Mouse (Mus musculus) heart, embryonic 11.5 days (tissue): Measurements from ENCODE around the gene Grik5. TPM values are rescaled to one million over a fixed set of nuclear protein-coding genes. Genes with fewer than 3 reads are reported as not detected.

Experiments used
- ATAC-seq: fragments of 200-750 bp; cut with Nextera tagmentation; replicated peaks from 2 replicates; pipeline ENCODE4 v1.8.0; 2017; ENCODE audit warnings: moderate library complexity; ENCODE audit not compliant: insufficient number of reproducible peaks, low FRiP score, low TSS enrichment
- H3K27ac ChIP-seq: fragments of 300-500 bp; sonication (generic); 2 replicates; pipeline ENCODE4 v1.5.1; 2014; ENCODE audit warnings: mild to moderate bottlenecking, low read depth, low read length
- H3K27me3 ChIP-seq: fragments of 300-500 bp; sonication (generic); 2 replicates; pipeline ENCODE4 v1.6.1; 2014; ENCODE audit warnings: mild to moderate bottlenecking, low read length, mixed read lengths; ENCODE audit not compliant: control insufficient read depth, insufficient read depth
- H3K36me3 ChIP-seq: fragments of 300-500 bp; sonication (generic); 2 replicates; pipeline ENCODE4 v1.6.1; 2014; ENCODE audit warnings: mild to moderate bottlenecking, low read length, moderate library complexity, mixed read lengths; ENCODE audit not compliant: control insufficient read depth, insufficient read depth
- H3K4me1 ChIP-seq: fragments of 300-500 bp; sonication (generic); 2 replicates; pipeline ENCODE4 v1.6.1; 2014; ENCODE audit warnings: low read length; ENCODE audit not compliant: control insufficient read depth, insufficient read depth
- H3K4me2 ChIP-seq: fragments of 300-500 bp; sonication (generic); 2 replicates; pipeline ENCODE4 v1.6.1; 2014; ENCODE audit warnings: mild to moderate bottlenecking, moderate library complexity
- H3K4me3 ChIP-seq: fragments of 300-500 bp; sonication (generic); 2 replicates; pipeline ENCODE4 v1.5.1; 2014; ENCODE audit warnings: low read depth, low read length
- H3K9ac ChIP-seq: fragments of 300-500 bp; sonication (generic); 2 replicates; pipeline ENCODE4 v1.6.1; 2014; ENCODE audit warnings: mild to moderate bottlenecking, low read depth, low read length, moderate library complexity
- H3K9me3 ChIP-seq: fragments of 300-500 bp; sonication (generic); replicated peaks from 2 replicates; pipeline ENCODE4 v1.6.1; 2016; ENCODE audit warnings: low read length; ENCODE audit not compliant: control insufficient read depth
- WGBS: fragments of 180-500 bp; shearing (Covaris S2); extraction: QIAGEN DNeasy Blood & Tissue Kit; methylation state at CpG from one replicate; pipeline ENCODE4 v1.1.7; 2014; ENCODE audit not compliant: insufficient replicate concordance; 5-methylcytosine and 5-hydroxymethylcytosine counted together
- microRNA-seq: library from miRNA; unstranded; fragments of <30 nt; microRNA quantifications from one replicate; pipeline ENCODE4, GENCODE M21; 2016; ENCODE audit warnings: borderline number of aligned reads
- polyA plus RNA-seq: library from polyadenylated mRNA; unstranded; fragments of >200 nt; fragmentation: Nextera tagmentation; extraction: Ambion mirVana; gene quantifications from 2 replicates; pipeline ENCODE4 v1.2.1, GENCODE M21; 2014

The Grik5 gene
- polyA plus RNA-seq, 1 experiment from 2014 or later: 8.1 TPM

DNA sequence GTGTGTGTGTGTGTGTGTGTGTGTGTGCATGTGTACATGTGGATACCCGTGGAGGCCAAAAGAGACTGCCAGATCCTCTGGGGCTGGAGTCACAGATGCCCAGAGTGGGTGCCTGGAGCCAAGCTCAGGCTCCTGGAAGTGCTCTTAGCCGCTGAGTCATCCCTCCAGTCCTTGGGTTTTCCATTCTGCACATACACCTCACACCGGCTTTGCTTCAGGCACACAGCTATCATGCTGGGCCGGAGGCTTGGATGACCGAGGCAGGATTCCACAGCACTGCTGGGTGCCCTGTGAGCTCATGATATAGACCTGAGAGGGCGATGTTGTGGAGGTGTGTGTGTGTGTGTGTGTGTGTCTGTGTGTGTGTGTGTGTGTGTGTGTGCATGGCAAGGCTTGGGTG, 103.7 kb downstream of the Grik5 start:
- 64% methylated on average over 6 of the region's 6 CpGs for WGBS
- Histone ChIP-seq H3K4me2 (no peak overlapping the region), H3K4me3 (no peak overlapping the region)

DNA sequence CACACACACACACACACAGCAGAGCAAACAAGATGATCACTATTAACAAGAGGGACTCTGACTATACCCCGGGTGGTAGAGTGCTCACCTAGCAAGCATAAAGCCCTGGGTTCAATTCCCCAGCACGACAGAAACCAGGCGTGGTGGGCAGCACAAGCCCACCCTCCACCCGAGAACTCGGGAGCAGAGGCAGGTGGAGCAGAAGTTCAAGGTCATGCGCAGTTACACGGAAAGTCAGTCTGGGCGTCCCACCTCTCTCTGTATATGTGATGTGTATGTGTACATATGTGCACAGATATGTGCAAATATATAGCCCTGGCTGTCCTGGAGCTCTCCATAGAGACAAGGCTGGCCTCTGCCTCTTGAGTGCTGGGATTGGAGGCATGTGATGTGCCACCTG, 104.2 kb downstream of the Grik5 start:
- Histone ChIP-seq H3K27ac (no peak overlapping the region), H3K9me3 (no peaks in the 10 kb centered on the region), H3K27me3 (no peaks in the 10 kb centered on the region), H3K36me3 (no peaks in the 10 kb centered on the region), H3K9ac (no peak overlapping the region), H3K4me3 (no peak overlapping the region), H3K4me2 (no peak overlapping the region), H3K4me1 (no peaks in the 10 kb centered on the region; the same call in 1 of the 2 replicates)
- no peak for ATAC-seq
- WGBS: 82% methylated on average over 8 of the region's 8 CpGs

More for the DNA sequence above, 103.7 kb downstream of the Grik5 start:
- Histone ChIP-seq H3K36me3 (no peaks in the 10 kb centered on the region), H3K27me3 (no peaks in the 10 kb centered on the region), H3K9me3 (no peaks in the 10 kb centered on the region), H3K4me1 (no peaks in the 10 kb centered on the region; the same call in 1 of the 2 replicates), H3K27ac (no peak overlapping the region), H3K9ac (no peak overlapping the region)
- ATAC-seq: no peak

DNA sequence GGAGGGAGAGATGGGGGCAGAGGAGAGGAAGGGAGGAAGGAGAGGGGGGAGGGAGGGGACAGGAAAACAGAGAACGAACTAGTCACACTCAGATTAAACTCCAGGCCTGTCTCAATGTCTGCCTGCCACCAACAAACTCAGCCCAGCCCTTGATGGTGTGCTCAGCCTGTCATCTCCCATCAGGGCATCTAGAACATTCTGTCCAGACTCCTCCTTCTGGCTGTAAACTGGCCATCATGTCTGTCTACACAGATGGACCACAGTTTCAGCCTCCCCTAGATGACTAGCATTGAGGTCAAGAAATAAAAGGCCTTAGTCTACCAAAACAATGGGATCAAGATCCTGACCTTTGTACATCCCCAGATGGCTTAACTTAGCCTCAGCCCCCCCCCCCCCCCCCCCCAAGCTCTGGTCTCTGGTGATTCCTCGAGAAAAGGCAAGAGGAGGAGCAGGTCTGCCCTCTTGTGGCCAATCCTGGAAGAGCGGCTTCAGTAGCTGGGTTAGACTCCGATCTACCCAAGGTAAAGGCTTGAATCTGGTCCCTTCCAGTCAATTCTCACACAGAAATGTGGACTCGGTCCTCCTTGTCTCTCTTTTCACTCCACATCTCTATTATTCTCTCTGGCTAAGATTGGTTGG, 107.1 kb downstream of the Grik5 start:
- 9% methylated on average over 5 of the region's 5 CpGs for WGBS
- Histone ChIP-seq H3K4me1 (no peaks in the 10 kb centered on the region), H3K4me2 (no peak overlapping the region), H3K36me3 (no peaks in the 10 kb centered on the region), H3K27ac (no peak overlapping the region), H3K9ac (no peak overlapping the region), H3K4me3 (no peak overlapping the region), H3K27me3 (no peaks in the 10 kb centered on the region), H3K9me3 (no peaks in the 10 kb centered on the region)
- ATAC-seq: no peak

- H3K27ac ChIP-seq: no peak overlapping the region
- H3K27me3 ChIP-seq: no peaks in the 10 kb centered on the region
- ATAC-seq: no peak
- H3K4me3 ChIP-seq: no peak overlapping the region
- H3K4me1 ChIP-seq: no peaks in the 10 kb centered on the region
- H3K36me3 ChIP-seq: no peaks in the 10 kb centered on the region
- 69% methylated on average over 2 of the region's 2 CpGs for WGBS
- H3K9me3 ChIP-seq: no peaks in the 10 kb centered on the region
- no peak overlapping the region for H3K4me2 ChIP-seq
- no peak overlapping the region for H3K9ac ChIP-seq
These were observed 107.9 kb downstream of the Grik5 start for GRCm38 (mm10) chr7:24964288-24964687.

Small RNAs within 50 kb of the gene (microRNA-seq; reads per million reads assigned to microRNA genes)
- gene Mir6537 (not detected), gene Mir7046 (0.75 reads per million, percentile 6 among the genes with 10 or more reads in this experiment), gene Mir7047 (not detected)

Other genes starting within 250 kb of the Grik5 start
- 12.4 and 14.5 TPM in 2 replicates for gene Gm9844, start 210.1 kb downstream of the Grik5 start, polyA plus RNA-seq
- gene Lypd4, start 202.4 kb downstream of the Grik5 start, polyA plus RNA-seq: not detected in 2 replicates
- gene Dmrtc2, start 202.3 kb downstream of the Grik5 start, polyA plus RNA-seq: not detected in 2 replicates
- gene Rps19, start 188.0 kb downstream of the Grik5 start, polyA plus RNA-seq: 1,535 and 1,579 TPM in 2 replicates
- gene Cd79a, start 175.0 kb downstream of the Grik5 start, polyA plus RNA-seq: 0.14 and 0.30 TPM in 2 replicates
- 59.2 and 63.3 TPM in 2 replicates for gene Arhgef1, start 169.4 kb downstream of the Grik5 start, polyA plus RNA-seq
- gene Gm4881, start 127.9 kb downstream of the Grik5 start, polyA plus RNA-seq: not detected in 2 replicates
- 157 and 163 TPM in 2 replicates for gene Rabac1, start 99.6 kb downstream of the Grik5 start, polyA plus RNA-seq
- 2.3 and 4.1 TPM in 2 replicates for gene Atp1a3, start 66.4 kb downstream of the Grik5 start, polyA plus RNA-seq
- gene Zfp574, start 221 bp upstream of the Grik5 start, polyA plus RNA-seq: 14.9 and 15.7 TPM in 2 replicates
- 0.68 and 0.83 TPM in 2 replicates for gene Pou2f2, start 107.4 kb upstream of the Grik5 start, polyA plus RNA-seq
- gene Dedd2, start 148.3 kb upstream of the Grik5 start, polyA plus RNA-seq: 5.3 and 6.7 TPM in 2 replicates
- gene Zfp526, start 149.1 kb upstream of the Grik5 start, polyA plus RNA-seq: 2.3 and 2.7 TPM in 2 replicates
- 10.4 and 11.6 TPM in 2 replicates for gene Gsk3a, start 165.5 kb upstream of the Grik5 start, polyA plus RNA-seq
- 20.5 and 25.0 TPM in 2 replicates for gene Erf, start 178.4 kb upstream of the Grik5 start, polyA plus RNA-seq
- gene Cic, start 195.4 kb upstream of the Grik5 start, polyA plus RNA-seq: 25.0 and 31.5 TPM in 2 replicates
- 141 and 158 TPM in 2 replicates for gene Pafah1b3, start 225.6 kb upstream of the Grik5 start, polyA plus RNA-seq
- 0.54 and 0.63 TPM in 2 replicates for gene Prr19, start 229.1 kb upstream of the Grik5 start, polyA plus RNA-seq
- gene Tmem145, start 233.8 kb upstream of the Grik5 start, polyA plus RNA-seq: 0.17 and 0.25 TPM in 2 replicates
- gene Megf8, start 244.8 kb upstream of the Grik5 start, polyA plus RNA-seq: 6.2 and 6.9 TPM in 2 replicates